In genomic region chr4:129584370-129584769, GRCm38 (mm10) we compare ENCODE assay signal across 9 mouse cellular contexts. TPM values are rescaled to one million over a fixed set of nuclear protein-coding genes. Genes with fewer than 3 reads are reported as not detected.
A peak's percentile ranks its signal among the peaks of the same experiment; 100 is the strongest.
DNase-seq lines count a peak whose midpoint lies in the region; ATAC-seq and TF ChIP-seq lines count a peak whose summit lies in the region.
"Had no signal": no experiment of that assay in that cellular context is flagged by ENCODE, and none has a peak within 500 bp of the region (broad histone marks: within the 10 kb centered on the region; RNA-seq: fewer than 3 reads in every experiment).

No protein-coding gene starts in this region.

- no peaks in the 10 kb centered on the region for H3K4me1 ChIP-seq in neural tube, embryonic 11.5 days (ENCODE audit: control insufficient read depth, insufficient read depth, low read length)
- H3K4me1 ChIP-seq in limb, embryonic 12.5 days (replicated peaks), result peaks cover 9% of the 10 kb centered on the region; the same call in 1 of the 2 replicates
- 0 out of 2 replicates have a peak, but pooled peaks cover 3% of the 10 kb centered on the region for H3K4me1 ChIP-seq in stomach, postnatal 0 days (replicated peaks; ENCODE audit: control insufficient read depth, insufficient read depth)

- peak; percentile 30 for DNase-seq in embryo, embryonic 11 days
- no peak for DNase-seq in embryo, embryonic 9.5 days (ENCODE audit: extremely low spot score)
- DNase-seq in neural tube, embryonic 11.5 days (ENCODE audit: low spot score), result no peak
- no peak for DNase-seq in neural tube, embryonic 10.5 days (ENCODE audit: extremely low spot score, low spot score)
- no peak for DNase-seq in stomach, postnatal 0 days (ENCODE audit: low spot score)
- DNase-seq in left cerebral cortex, postnatal 36 days (ENCODE audit: low spot score in 2 of 2), result no peak
- DNase-seq in thymus, postnatal 10 days (ENCODE audit: low spot score in 2 of 2), result no peak
- DNase-seq: cerebellum, adult 9-10 months had no signal

- TF ChIP-seq EP300 in stomach, postnatal 0 days (optimal IDR thresholded peaks at IDR 0.05), result no peak

- intact Hi-C loops in left cerebral cortex, postnatal 36 days (cut with DNase I), result no loop called here

- H3K4me3 ChIP-seq in neural tube, embryonic 11.5 days (ENCODE audit: low read depth, low read length), result 0 out of 2 replicates have a peak overlapping the region, but pooled peaks have one; percentile 30
- peak overlapping the region; percentile 49 for H3K4me3 ChIP-seq in limb, embryonic 12.5 days (replicated peaks)
- H3K4me3 ChIP-seq in stomach, postnatal 0 days (ENCODE audit: low read depth, low read length), result peak overlapping the region; percentile 43

- H3K9ac ChIP-seq in neural tube, embryonic 11.5 days (ENCODE audit: low read length), result no peak overlapping the region; the same call in 1 of the 2 replicates
- peak overlapping the region; percentile 64; the same call in 1 of the 2 replicates for H3K9ac ChIP-seq in limb, embryonic 12.5 days (replicated peaks)
- peak overlapping the region; percentile 63 for H3K9ac ChIP-seq in stomach, postnatal 0 days (ENCODE audit: low read length)

- H3K4me2 ChIP-seq in neural tube, embryonic 11.5 days (ENCODE audit: low read depth), result peak overlapping the region; percentile 58
- peak overlapping the region; percentile 68 for H3K4me2 ChIP-seq in limb, embryonic 12.5 days
- peak overlapping the region; percentile 69 for H3K4me2 ChIP-seq in stomach, postnatal 0 days (replicated peaks; ENCODE audit: low read depth)

- no peaks in the 10 kb centered on the region for H3K36me3 ChIP-seq in neural tube, embryonic 11.5 days (ENCODE audit: control insufficient read depth, insufficient read depth, low read length)
- H3K36me3 ChIP-seq in limb, embryonic 12.5 days, result no peaks in the 10 kb centered on the region
- H3K36me3 ChIP-seq in stomach, postnatal 0 days (ENCODE audit: control insufficient read depth, insufficient read depth, low read length), result no peaks in the 10 kb centered on the region

- no peak overlapping the region for H3K27ac ChIP-seq in neural tube, embryonic 11.5 days (ENCODE audit: low read depth, low read length)
- peak overlapping the region; percentile 42; the same call in 1 of the 2 replicates for H3K27ac ChIP-seq in limb, embryonic 12.5 days
- peak overlapping the region; percentile 78 for H3K27ac ChIP-seq in stomach, postnatal 0 days (replicated peaks)

- WGBS in neural tube, embryonic 11.5 days, result 75% methylated on average over 1 of the region's 1 CpGs
- WGBS in limb, embryonic 12.5 days, result 91% methylated on average over 1 of the region's 1 CpGs
- WGBS in stomach, postnatal 0 days, result 66% methylated on average over 1 of the region's 1 CpGs

- no peaks in the 10 kb centered on the region for H3K27me3 ChIP-seq in neural tube, embryonic 11.5 days (ENCODE audit: control insufficient read depth, insufficient read depth, low read length)
- no peaks in the 10 kb centered on the region for H3K27me3 ChIP-seq in limb, embryonic 12.5 days
- no peaks in the 10 kb centered on the region for H3K27me3 ChIP-seq in stomach, postnatal 0 days (ENCODE audit: control insufficient read depth, insufficient read depth, low read length)

- TF ChIP-seq CTCF in stomach, postnatal 0 days (IDR thresholded peaks at IDR 0.05; ENCODE audit: low read depth), result no peak

- no peak for ATAC-seq in neural tube, embryonic 11.5 days (ENCODE audit: insufficient read depth, low FRiP score, low TSS enrichment)
- no peak for ATAC-seq in limb, embryonic 12.5 days (ENCODE audit: insufficient number of reproducible peaks, insufficient read depth, low FRiP score, low TSS enrichment, low read depth)
- no peak for ATAC-seq in stomach, postnatal 0 days (ENCODE audit: low FRiP score, low TSS enrichment)

- no peaks in the 10 kb centered on the region for H3K9me3 ChIP-seq in neural tube, embryonic 11.5 days (ENCODE audit: control insufficient read depth, low read length)
- no peaks in the 10 kb centered on the region for H3K9me3 ChIP-seq in limb, embryonic 12.5 days
- H3K9me3 ChIP-seq in stomach, postnatal 0 days (ENCODE audit: control insufficient read depth, low read length), result no peaks in the 10 kb centered on the region

RNA-seq across cellular contexts. Expression of gene Fam167b, which starts 6.0 kb away (rescaled TPM):
- polyA plus RNA-seq in neural tube, embryonic 11.5 days (2014; fragmentation: Nextera tagmentation; extraction: Ambion mirVana), result 1.1 and 1.3 TPM in 2 replicates
- 3.4 and 4.1 TPM in 2 replicates for polyA plus RNA-seq in limb, embryonic 12.5 days (2016; fragmentation: Nextera tagmentation; extraction: Ambion mirVana)
- 1.2 and 1.9 TPM in 2 replicates for polyA plus RNA-seq in stomach, postnatal 0 days (2015; fragmentation: Nextera tagmentation; extraction: Ambion mirVana)
- total RNA-seq in left cerebral cortex, postnatal 36 days (2021), result not detected

RNA-seq across cellular contexts. Expression of gene Lck, which starts 10.9 kb away (rescaled TPM):
- 6.3 and 7.0 TPM in 2 replicates for polyA plus RNA-seq in neural tube, embryonic 11.5 days (2014; fragmentation: Nextera tagmentation; extraction: Ambion mirVana)
- 12.4 and 17.0 TPM in 2 replicates for polyA plus RNA-seq in limb, embryonic 12.5 days (2016; fragmentation: Nextera tagmentation; extraction: Ambion mirVana)
- 1.7 and 1.9 TPM in 2 replicates for polyA plus RNA-seq in stomach, postnatal 0 days (2015; fragmentation: Nextera tagmentation; extraction: Ambion mirVana)
- 1 to 10 TPM; 2.1 to 2.6 TPM for total RNA-seq in left cerebral cortex, postnatal 36 days (2021)

RNA-seq across cellular contexts. Expression of gene Eif3i, which starts 16.1 kb away (rescaled TPM):
- polyA plus RNA-seq in neural tube, embryonic 11.5 days (2014; fragmentation: Nextera tagmentation; extraction: Ambion mirVana), result 274 and 291 TPM in 2 replicates
- polyA plus RNA-seq in limb, embryonic 12.5 days (2016; fragmentation: Nextera tagmentation; extraction: Ambion mirVana), result 259 and 264 TPM in 2 replicates
- 222 and 230 TPM in 2 replicates for polyA plus RNA-seq in stomach, postnatal 0 days (2015; fragmentation: Nextera tagmentation; extraction: Ambion mirVana)
- total RNA-seq in left cerebral cortex, postnatal 36 days (2021), result 100 to 1,000 TPM; 121 to 140 TPM

RNA-seq across cellular contexts. Expression of gene Tmem234, which starts 16.1 kb away (rescaled TPM):
- 187 and 192 TPM in 2 replicates for polyA plus RNA-seq in neural tube, embryonic 11.5 days (2014; fragmentation: Nextera tagmentation; extraction: Ambion mirVana)
- 187 and 190 TPM in 2 replicates for polyA plus RNA-seq in limb, embryonic 12.5 days (2016; fragmentation: Nextera tagmentation; extraction: Ambion mirVana)
- polyA plus RNA-seq in stomach, postnatal 0 days (2015; fragmentation: Nextera tagmentation; extraction: Ambion mirVana), result 168 and 169 TPM in 2 replicates
- total RNA-seq in left cerebral cortex, postnatal 36 days (2021), result 10 to 100 TPM; 92.2 to 93.7 TPM

RNA-seq across cellular contexts. Expression of gene Dcdc2b, which starts 29.7 kb away (rescaled TPM):
- polyA plus RNA-seq in neural tube, embryonic 11.5 days (2014; fragmentation: Nextera tagmentation; extraction: Ambion mirVana), result 2.6 and 4.5 TPM in 2 replicates
- polyA plus RNA-seq in limb, embryonic 12.5 days (2016; fragmentation: Nextera tagmentation; extraction: Ambion mirVana), result 2.3 and 2.7 TPM in 2 replicates
- polyA plus RNA-seq in stomach, postnatal 0 days (2015; fragmentation: Nextera tagmentation; extraction: Ambion mirVana), result 0.65 and 0.75 TPM in 2 replicates
- total RNA-seq in left cerebral cortex, postnatal 36 days (2021), result 1 to 10 TPM; 2.9 to 7.7 TPM
